Mouse (Mus musculus) MEL (cell line): ENCODE results near the gene Zfp879. TPM values are rescaled to one million over a fixed set of nuclear protein-coding genes. Genes with fewer than 3 reads are reported as not detected.

ENCODE experiments used
- DNase-seq: peaks from one replicate; pipeline ENCODE4 v3.0.0; 2011; ENCODE audit warnings: low read depth, low spot score
- H3K27ac ChIP-seq: 2 replicates; pipeline ENCODE4 v1.5.1; 2012; ENCODE audit warnings: low read depth, mild to moderate bottlenecking, control low read depth, low read length, moderate library complexity; ENCODE audit not compliant: control insufficient read depth
- H3K27me3 ChIP-seq, 2 experiments: fragments of 150-350 bp in 1 of 2; sonication (generic) in 1 of 2; 2 replicates each; pipeline ENCODE4 v1.6.1; 2012; ENCODE audit warnings: low read length in 2 of 2, mild to moderate bottlenecking in 2 of 2, improper control_type of control experiment in 1 of 2, moderate library complexity in 1 of 2; ENCODE audit not compliant: insufficient read depth in 2 of 2, control insufficient read depth in 1 of 2
- H3K36me3 ChIP-seq, 2 experiments: 2 replicates each; pipeline ENCODE4 v1.6.1; 2012 to 2014; ENCODE audit warnings: low read length in 2 of 2, improper control_type of control experiment in 1 of 2, inconsistent platforms in 1 of 2, mild to moderate bottlenecking in 1 of 2; ENCODE audit not compliant: insufficient read depth in 2 of 2, control insufficient read depth in 1 of 2
- H3K4me1 ChIP-seq, 2 experiments: fragments of 150-350 bp in 1 of 2; sonication (generic) in 1 of 2; 2 replicates each; pipeline ENCODE4 v1.6.1; 2012; ENCODE audit warnings: low read length in 2 of 2, improper control_type of control experiment in 1 of 2, mild to moderate bottlenecking in 1 of 2; ENCODE audit not compliant: insufficient read depth in 2 of 2, control insufficient read depth in 1 of 2
- H3K4me3 ChIP-seq, 2 experiments: fragments of 150-350 bp in 1 of 2; sonication (generic) in 1 of 2; 2 replicates each; pipeline ENCODE4 v1.5.1; 2012; ENCODE audit warnings: low read depth in 2 of 2, low read length in 2 of 2, mild to moderate bottlenecking in 2 of 2, moderate library complexity in 2 of 2, control low read depth in 1 of 2, improper control_type of control experiment in 1 of 2; ENCODE audit not compliant: control insufficient read depth in 1 of 2, insufficient read depth in 1 of 2
- H3K79me2 ChIP-seq: 2 replicates; pipeline ENCODE4 v1.6.1; 2012; ENCODE audit warnings: mild to moderate bottlenecking, low read length, moderate library complexity; ENCODE audit not compliant: control insufficient read depth, poor library complexity, insufficient read depth
- H3K9ac ChIP-seq: 2 replicates; pipeline ENCODE4 v1.6.1; 2012; ENCODE audit warnings: low read depth, mild to moderate bottlenecking, control low read depth, low read length, moderate library complexity; ENCODE audit not compliant: control insufficient read depth, poor library complexity, severe bottlenecking
- H3K9me3 ChIP-seq: fragments of 150-350 bp; sonication (generic); replicated peaks from 2 replicates; pipeline ENCODE4 v1.6.1; 2012; ENCODE audit warnings: mild to moderate bottlenecking, low read length, improper control_type of control experiment, moderate library complexity; ENCODE audit not compliant: insufficient read depth
- CHD1 ChIP-seq: IDR thresholded peaks from 2 replicates; pipeline ENCODE4 v1.6.1; 2012; ENCODE audit warnings: low read depth, mild to moderate bottlenecking, inconsistent platforms, low read length, improper control_type of control experiment
- CTCF ChIP-seq, 3 experiments: IDR thresholded peaks in 2 of 3; conservative IDR thresholded peaks in 1 of 3; 2 replicates each; pipeline ENCODE4 v1.5.1; 2011 to 2012; ENCODE audit warnings: low read length in 3 of 3, low read depth in 2 of 3, mild to moderate bottlenecking in 2 of 3, improper control_type of control experiment in 1 of 3, inconsistent platforms in 1 of 3, mixed read lengths in 1 of 3, moderate library complexity in 1 of 3; ENCODE audit not compliant: control insufficient read depth in 1 of 3, insufficient read depth in 1 of 3, poor library complexity in 1 of 3, severe bottlenecking in 1 of 3
- ETS1 ChIP-seq: IDR thresholded peaks from 2 replicates; pipeline ENCODE4 v1.6.1; 2012; ENCODE audit warnings: low read depth, mild to moderate bottlenecking, inconsistent platforms, low read length, improper control_type of control experiment, moderate library complexity
- GATA1 ChIP-seq: IDR thresholded peaks from 2 replicates; pipeline ENCODE4 v1.6.1; 2011; ENCODE audit warnings: low read depth, low read length, improper control_type of control experiment
- KAT2A ChIP-seq: conservative IDR thresholded peaks from 2 replicates; pipeline ENCODE4 v1.6.1; 2012; ENCODE audit warnings: low read depth, low read length, improper control_type of control experiment, inconsistent platforms
- MAFK ChIP-seq: IDR thresholded peaks from 2 replicates; pipeline ENCODE4 v1.6.1; 2011; ENCODE audit warnings: low read depth, mild to moderate bottlenecking, low read length, improper control_type of control experiment, borderline replicate concordance
- MAZ ChIP-seq: IDR thresholded peaks from 2 replicates; pipeline ENCODE4 v1.6.1; 2012; ENCODE audit warnings: low read depth, mild to moderate bottlenecking, inconsistent platforms, low read length, improper control_type of control experiment
- MEF2A ChIP-seq: IDR thresholded peaks from 2 replicates; pipeline ENCODE4 v1.6.1; 2014; ENCODE audit warnings: low read depth, mild to moderate bottlenecking, inconsistent platforms, low read length, improper control_type of control experiment; ENCODE audit not compliant: poor library complexity, insufficient replicate concordance, severe bottlenecking; ENCODE audit errors: extremely low read depth
- MXI1 ChIP-seq: IDR thresholded peaks from 2 replicates; pipeline ENCODE4 v1.6.1; 2011; ENCODE audit warnings: mild to moderate bottlenecking, low read depth, low read length, improper control_type of control experiment
- NELFE ChIP-seq: IDR thresholded peaks from 2 replicates; pipeline ENCODE4 v1.6.1; 2011; ENCODE audit warnings: low read depth, low read length, improper control_type of control experiment
- POLR2A ChIP-seq, 2 experiments: IDR thresholded peaks; 2 replicates each; pipeline ENCODE4 v1.6.1; 2011 to 2012; ENCODE audit warnings: low read length in 2 of 2, mild to moderate bottlenecking in 2 of 2, control low read depth in 1 of 2, improper control_type of control experiment in 1 of 2, low read depth in 1 of 2, moderate library complexity in 1 of 2; ENCODE audit not compliant: control insufficient read depth in 1 of 2, insufficient read depth in 1 of 2, poor library complexity in 1 of 2
- POLR2AphosphoS5 ChIP-seq: IDR thresholded peaks from 2 replicates; pipeline ENCODE4 v1.6.1; 2012; ENCODE audit warnings: low read depth, borderline replicate concordance, mild to moderate bottlenecking, inconsistent platforms, low read length, moderate library complexity, mixed read lengths
- SMC3 ChIP-seq: IDR thresholded peaks from 2 replicates; pipeline ENCODE4 v1.6.1; 2011; ENCODE audit warnings: low read depth, low read length, improper control_type of control experiment
- TAL1 ChIP-seq: IDR thresholded peaks from 2 replicates; pipeline ENCODE4 v1.6.1; 2012; ENCODE audit warnings: mild to moderate bottlenecking, inconsistent platforms, low read length, moderate library complexity, mixed read lengths
- TBP ChIP-seq: IDR thresholded peaks from 2 replicates; pipeline ENCODE4 v1.8.0; 2011; ENCODE audit warnings: low read depth, low read length, improper control_type of control experiment
- TCF12 ChIP-seq: IDR thresholded peaks from 2 replicates; pipeline ENCODE4 v1.6.1; 2014; ENCODE audit warnings: low read depth, mild to moderate bottlenecking, inconsistent platforms, low read length, improper control_type of control experiment, moderate library complexity
- UBTF ChIP-seq: IDR thresholded peaks from 2 replicates; pipeline ENCODE4 v1.6.1; 2012; ENCODE audit warnings: low read depth, mild to moderate bottlenecking, inconsistent platforms, low read length, improper control_type of control experiment, moderate library complexity, borderline replicate concordance; ENCODE audit not compliant: insufficient read depth
- USF1 ChIP-seq: IDR thresholded peaks from 2 replicates; pipeline ENCODE4 v1.6.1; 2014; ENCODE audit warnings: low read depth, mild to moderate bottlenecking, inconsistent platforms, low read length, improper control_type of control experiment, moderate library complexity
- USF2 ChIP-seq, 2 experiments: IDR thresholded peaks; 2 replicates each; pipeline ENCODE4 v1.6.1; 2011 to 2012; ENCODE audit warnings: improper control_type of control experiment in 2 of 2, low read length in 2 of 2, borderline replicate concordance in 1 of 2, inconsistent platforms in 1 of 2, low read depth in 1 of 2, mild to moderate bottlenecking in 1 of 2; ENCODE audit not compliant: insufficient read depth in 1 of 2
- ZNF384 ChIP-seq: IDR thresholded peaks from 2 replicates; pipeline ENCODE4 v1.6.1; 2012; ENCODE audit warnings: low read depth, mild to moderate bottlenecking, inconsistent platforms, low read length, improper control_type of control experiment
- polyA plus RNA-seq, 2 experiments: library from polyadenylated mRNA; stranded (reverse) in 1 of 2; unstranded in 1 of 2; fragments of >175 nt in 1 of 2; fragments of >200 nt in 1 of 2; gene quantifications; 2 replicates each; pipeline versions ENCODE4 v1.2.1 to v1.2.4; 2012; ENCODE audit warnings: low replicate concordance in 2 of 2, low read depth in 1 of 2; ENCODE audit not compliant: insufficient read length in 2 of 2, insufficient read depth in 1 of 2, missing spikeins in 1 of 2
- total RNA-seq: library from RNA; depleted of rRNA; stranded (reverse); fragments of 300-350 nt; gene quantifications from 2 replicates; pipeline ENCODE4 v1.2.3, GENCODE M21; 2012

Gene Zfp879
- total and polyA plus RNA-seq, 3 experiments = not detected

- Histone ChIP-seq H3K9ac (no peak overlapping the region), H3K36me3 (no peaks in the 10 kb centered on the region), H3K4me1 (no peaks in the 10 kb centered on the region), H3K4me3 (no peak overlapping the region), H3K9me3 (no peaks in the 10 kb centered on the region)
- TF ChIP-seq SMC3 = no peak
- TF ChIP-seq TBP = no peak
- TF ChIP-seq USF1 = no peak
- TF ChIP-seq MAFK = no peak
- no peak for TF ChIP-seq CHD1
- no peak for TF ChIP-seq TAL1
- no peak for TF ChIP-seq GATA1
- no peak for TF ChIP-seq MEF2A
- TF ChIP-seq POLR2AphosphoS5 = no peak
- TF ChIP-seq NELFE = no peak
- TF ChIP-seq POLR2A (IDR thresholded peaks at IDR 0.05; ENCODE audit: control insufficient read depth in 1 of 2, insufficient read depth in 1 of 2, low read depth in 1 of 2, low read length in 2 of 2, poor library complexity in 1 of 2) = no peak
- TF ChIP-seq TCF12 = no peak
- TF ChIP-seq ETS1 = no peak
- TF ChIP-seq ZNF384 = no peak
- TF ChIP-seq MAZ = no peak
- no peak for TF ChIP-seq CTCF (IDR thresholded peaks at IDR 0.05 in 2 of 3, conservative IDR thresholded peaks at IDR 0.05 in 1 of 3; ENCODE audit: control insufficient read depth in 1 of 3, insufficient read depth in 1 of 3, low read depth in 2 of 3, low read length in 3 of 3, poor library complexity in 1 of 3, severe bottlenecking in 1 of 3)
- TF ChIP-seq USF2 (IDR thresholded peaks at IDR 0.05; ENCODE audit: borderline replicate concordance in 1 of 2, insufficient read depth in 1 of 2, low read depth in 1 of 2, low read length in 2 of 2) = no peak
- TF ChIP-seq UBTF = no peak
- no peak for TF ChIP-seq KAT2A
- no peak for TF ChIP-seq MXI1
- TF ChIP-seq, all 39 proteins: peak for 0
- Histone ChIP-seq H3K27me3 (no peaks in the 10 kb centered on the region), H3K79me2 (no peaks in the 10 kb centered on the region), H3K27ac (no peak overlapping the region)
- DNase-seq = no peak
Observed at GRCm38 (mm10) chr11:50883756-50884155, 42.4 kb upstream of the Zfp879 start.

- Histone ChIP-seq H3K4me3 (no peak overlapping the region), H3K27ac (no peak overlapping the region), H3K9ac (no peak overlapping the region), H3K9me3 (no peaks in the 10 kb centered on the region), H3K27me3 (no peaks in the 10 kb centered on the region), H3K4me1 (no peaks in the 10 kb centered on the region), H3K79me2 (no peaks in the 10 kb centered on the region), H3K36me3 (no peaks in the 10 kb centered on the region)
- TF ChIP-seq USF2 (IDR thresholded peaks at IDR 0.05; ENCODE audit: borderline replicate concordance in 1 of 2, insufficient read depth in 1 of 2, low read depth in 1 of 2, low read length in 2 of 2) (no peak), TCF12 (no peak), MAZ (no peak), MAFK (no peak)
- DNase-seq = no peak
Observed at GRCm38 (mm10) chr11:50878641-50879040, 37.3 kb upstream of the Zfp879 start.
